32 mouse cellular contexts compared by ENCODE assay signal in genomic region chr4:59634532-59634931, GRCm38 (mm10).
"Had no signal": no experiment of that assay in that cellular context is flagged by ENCODE, and none has a peak within 500 bp of the region (broad histone marks: within the 10 kb centered on the region; RNA-seq: fewer than 3 reads in every experiment).

No protein-coding gene starts in this region.

- H3K4me3 ChIP-seq: limb, embryonic 10.5 days; limb, embryonic 12.5 days; limb, embryonic 13.5 days; limb, embryonic 15.5 days; liver, embryonic 12.5 days; liver, embryonic 13.5 days; liver, embryonic 15.5 days; lung, embryonic 15.5 days; megakaryocyte, embryonic 14.5 days; midbrain, embryonic 10.5 days; midbrain, embryonic 12.5 days; midbrain, embryonic 13.5 days; midbrain, embryonic 15.5 days; myocyte; neural tube, embryonic 12.5 days had no signal

- H3K9ac ChIP-seq: limb, embryonic 12.5 days; limb, embryonic 13.5 days; limb, embryonic 15.5 days; liver, embryonic 12.5 days; liver, embryonic 13.5 days; liver, embryonic 14.5 days; liver, embryonic 15.5 days; liver, postnatal 0 days; lung, embryonic 14.5 days; lung, embryonic 15.5 days; midbrain, embryonic 12.5 days; midbrain, embryonic 13.5 days; midbrain, embryonic 15.5 days; neural tube, embryonic 12.5 days had no signal

- H3K36me3 ChIP-seq: limb, embryonic 10.5 days; limb, embryonic 12.5 days; limb, embryonic 13.5 days; limb, embryonic 15.5 days; liver, embryonic 12.5 days; liver, embryonic 13.5 days; liver, embryonic 15.5 days; lung, embryonic 15.5 days; midbrain, embryonic 10.5 days; midbrain, embryonic 12.5 days; midbrain, embryonic 13.5 days; midbrain, embryonic 15.5 days; neural tube, embryonic 12.5 days had no signal

- H3K9me3 ChIP-seq: limb, embryonic 10.5 days; limb, embryonic 12.5 days; limb, embryonic 13.5 days; limb, embryonic 15.5 days; liver, embryonic 12.5 days; liver, embryonic 13.5 days; liver, embryonic 15.5 days; lung, embryonic 15.5 days; megakaryocyte, embryonic 14.5 days; midbrain, embryonic 10.5 days; midbrain, embryonic 12.5 days; midbrain, embryonic 13.5 days; midbrain, embryonic 15.5 days; neural tube, embryonic 12.5 days had no signal

- H3K27me3 ChIP-seq: limb, embryonic 12.5 days; limb, embryonic 13.5 days; limb, embryonic 15.5 days; liver, embryonic 12.5 days; liver, embryonic 13.5 days; liver, embryonic 15.5 days; lung, embryonic 15.5 days; megakaryocyte, embryonic 14.5 days; midbrain, embryonic 12.5 days; midbrain, embryonic 13.5 days; midbrain, embryonic 15.5 days; neural tube, embryonic 12.5 days had no signal

- H3K4me1 ChIP-seq: limb, embryonic 13.5 days; limb, embryonic 15.5 days had no signal

- DNase-seq: left cerebral cortex, postnatal 4 days; liver; liver, embryonic 13.5 days; liver, postnatal 0 days; lung, adult 18-20 months; lung, adult 2 months; lung, embryonic 14.5 days; lung, postnatal 10 days; lung, postnatal 14 days; lung, postnatal 36 days; lung, postnatal 4 days; midbrain, embryonic 14.5 days had no signal

- ATAC-seq: liver, postnatal 0 days; lung, postnatal 0 days; midbrain, embryonic 13.5 days; midbrain, embryonic 15.5 days; midbrain, embryonic 16.5 days had no signal

- H3K27ac ChIP-seq: limb, embryonic 10.5 days; limb, embryonic 12.5 days; limb, embryonic 13.5 days; limb, embryonic 15.5 days; liver, embryonic 13.5 days; liver, embryonic 14.5 days; liver, embryonic 15.5 days; lung, embryonic 15.5 days; macrophage; midbrain, embryonic 10.5 days; midbrain, embryonic 12.5 days; midbrain, embryonic 13.5 days; midbrain, embryonic 15.5 days; neural tube, embryonic 12.5 days had no signal

- H3K4me2 ChIP-seq: limb, embryonic 12.5 days; limb, embryonic 13.5 days; limb, embryonic 15.5 days; liver, embryonic 11.5 days; liver, embryonic 12.5 days; liver, embryonic 13.5 days; liver, embryonic 15.5 days; lung, embryonic 14.5 days; lung, embryonic 15.5 days; midbrain, embryonic 11.5 days; midbrain, embryonic 12.5 days; midbrain, embryonic 13.5 days; midbrain, embryonic 15.5 days; neural tube, embryonic 12.5 days had no signal
